Mouse (Mus musculus): ENCODE data around the gene 2900092C05Rik. TPM values are rescaled to one million over a fixed set of nuclear protein-coding genes. Genes with fewer than 3 reads are reported as not detected.

2900092C05Rik gene
- polyA plus RNA-seq (2015; fragmentation: Nextera tagmentation; extraction: Ambion mirVana) = not detected in 2 replicates

GRCm38 (mm10) chr7:12512217-12512616, at the start of gene 2900092C05Rik:
Gene 2900092C05Rik, plus strand, starts transcription at chr7:12512517.

DNA sequence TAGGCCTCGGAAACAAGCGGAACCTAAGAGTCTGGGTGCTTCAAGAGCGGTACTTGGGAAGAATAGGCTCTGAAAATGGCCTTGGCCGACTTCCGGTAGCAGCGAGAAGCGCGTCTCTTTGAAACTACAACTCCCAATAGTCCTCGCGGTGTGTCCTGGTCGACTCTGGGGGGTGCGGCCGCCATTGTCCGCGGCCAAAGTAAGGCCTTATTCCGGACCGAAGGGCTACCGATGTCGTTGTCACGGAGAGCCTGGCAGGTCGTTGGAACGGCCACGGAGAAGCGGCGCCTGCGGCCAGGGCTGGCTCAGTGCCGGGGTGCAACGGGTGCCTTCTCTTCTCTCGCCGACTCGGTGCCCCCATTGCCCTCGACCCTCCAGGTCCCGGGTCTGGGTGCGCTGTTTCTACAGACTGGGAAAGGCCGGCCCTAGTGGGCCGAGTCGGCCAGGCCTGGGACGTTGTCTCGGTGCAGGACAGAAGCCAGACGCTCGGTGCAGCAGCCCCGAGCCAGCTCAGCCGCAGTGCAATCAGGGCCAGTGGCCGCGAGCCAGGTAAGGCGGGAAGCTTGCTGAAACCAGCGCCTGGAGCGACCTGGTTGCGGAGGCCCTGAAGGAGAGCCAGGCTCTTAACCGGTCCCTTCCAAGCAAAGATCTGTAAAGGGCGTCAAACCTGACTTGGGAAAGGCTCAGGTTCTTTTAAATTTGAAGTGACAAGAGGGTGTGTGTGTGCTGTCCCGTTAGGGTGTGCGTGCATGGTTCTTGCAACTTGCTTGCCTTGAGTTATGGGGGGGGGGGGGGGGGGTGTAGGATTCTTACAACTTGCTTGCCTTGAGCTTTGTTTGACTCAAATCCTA, 33.9 kb upstream of the 2900092C05Rik start, which contains the start of gene Zfp606:
TSS of gene Zfp606 (plus strand) at position 136 of the 851 bp plus-strand sequence.

Other genes starting within 250 kb of the 2900092C05Rik start
- gene Vmn1r81, start 244.2 kb upstream of the 2900092C05Rik start, polyA plus RNA-seq (2015; fragmentation: Nextera tagmentation; extraction: Ambion mirVana) = not detected in 2 replicates
- gene Vmn1r82, start 212.1 kb upstream of the 2900092C05Rik start, polyA plus RNA-seq (2015; fragmentation: Nextera tagmentation; extraction: Ambion mirVana) = not detected in 2 replicates
- not detected in 2 replicates for gene Vmn1r83, start 183.0 kb upstream of the 2900092C05Rik start, polyA plus RNA-seq (2015; fragmentation: Nextera tagmentation; extraction: Ambion mirVana)
- gene Vmn1r84, start 143.2 kb upstream of the 2900092C05Rik start, polyA plus RNA-seq (2015; fragmentation: Nextera tagmentation; extraction: Ambion mirVana) = not detected in 2 replicates
- 0.89 and 1.2 TPM in 2 replicates for gene Zfp551, start 89.8 kb upstream of the 2900092C05Rik start, polyA plus RNA-seq (2015; fragmentation: Nextera tagmentation; extraction: Ambion mirVana)
- 3.4 and 4.8 TPM in 2 replicates for gene Zfp606, start 34.2 kb upstream of the 2900092C05Rik start, polyA plus RNA-seq (2015; fragmentation: Nextera tagmentation; extraction: Ambion mirVana)
- gene Vmn2r53, start 96.3 kb downstream of the 2900092C05Rik start, polyA plus RNA-seq (2015; fragmentation: Nextera tagmentation; extraction: Ambion mirVana) = not detected in 2 replicates
- gene Vmn2r54, start 127.8 kb downstream of the 2900092C05Rik start, polyA plus RNA-seq (2015; fragmentation: Nextera tagmentation; extraction: Ambion mirVana) = not detected in 2 replicates
- gene Vmn2r55, start 172.5 kb downstream of the 2900092C05Rik start, polyA plus RNA-seq (2015; fragmentation: Nextera tagmentation; extraction: Ambion mirVana) = not detected in 2 replicates
- gene Vmn2r56, start 222.5 kb downstream of the 2900092C05Rik start, polyA plus RNA-seq (2015; fragmentation: Nextera tagmentation; extraction: Ambion mirVana) = not detected in 2 replicates

Measured in spleen, postnatal 0 days (tissue).